Mouse (Mus musculus) G1E (cell line): ENCODE results near the gene Gm47996.
A peak's percentile ranks its signal among the peaks of the same experiment; 100 is the strongest.
"Not testable (repeated sequence)": the region's sequence is repeated elsewhere in the genome, so short reads cannot be mapped to it uniquely, and the experiment has no call there.

Source experiments
- CTCF ChIP-seq: IDR thresholded peaks from 2 replicates; pipeline ENCODE4 v1.5.1; 2012; ENCODE audit warnings: low read depth, low read length, inconsistent platforms, mixed read lengths
- GATA1 ChIP-seq: IDR thresholded peaks from 2 replicates; pipeline ENCODE4 v1.6.1; 2012; ENCODE audit warnings: borderline replicate concordance, low read length, inconsistent platforms, mixed read lengths
- TAL1 ChIP-seq: conservative IDR thresholded peaks from 2 replicates; pipeline ENCODE4 v1.6.1; 2012; ENCODE audit warnings: low read depth, low read length, inconsistent platforms, mixed read lengths

DNA sequence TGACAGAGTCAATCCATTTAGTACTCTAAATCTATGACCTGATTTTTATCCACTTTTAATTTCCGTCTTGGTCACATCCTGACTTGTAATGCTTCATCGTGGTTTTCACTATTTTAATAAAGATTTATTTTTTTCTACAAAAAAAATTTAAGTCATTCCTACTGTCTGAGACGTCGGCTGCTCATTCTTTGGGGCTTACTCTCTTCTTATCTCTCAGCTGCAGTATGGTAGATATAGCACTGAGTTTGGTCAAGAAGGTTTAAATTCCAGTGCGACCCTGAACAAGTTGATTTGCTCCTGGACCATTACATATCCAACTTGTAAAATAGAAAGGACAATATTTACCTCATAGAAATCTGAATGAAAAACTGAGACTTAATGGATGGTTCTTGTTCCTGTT lies 1.7 kb downstream of the Gm47996 start:
- not testable (repeated sequence) for TF ChIP-seq CTCF, GATA1
- 0 out of 2 replicates have a peak, but pooled peaks have one; percentile 11 for TF ChIP-seq TAL1
